Mouse (Mus musculus) forebrain, embryonic 12.5 days (tissue): ENCODE data around the gene Slc47a1. TPM values are rescaled to one million over a fixed set of nuclear protein-coding genes. Genes with fewer than 3 reads are reported as not detected.

Experiments used
- ATAC-seq: fragments of 200-750 bp; cut with Nextera tagmentation; 2 replicates; pipeline ENCODE4 v1.8.0; 2017; ENCODE audit warnings: moderate TSS enrichment; ENCODE audit not compliant: low FRiP score
- H3K27ac ChIP-seq: fragments of 300-500 bp; sonication (generic); 2 replicates; pipeline ENCODE4 v1.5.1; 2016; ENCODE audit warnings: mild to moderate bottlenecking
- H3K27me3 ChIP-seq: fragments of 300-500 bp; sonication (generic); 2 replicates; pipeline ENCODE4 v1.6.1; 2016; ENCODE audit warnings: mild to moderate bottlenecking
- H3K36me3 ChIP-seq: fragments of 300-500 bp; sonication (generic); replicated peaks from 2 replicates; pipeline ENCODE4 v1.6.1; 2016; ENCODE audit warnings: mild to moderate bottlenecking
- H3K4me1 ChIP-seq: fragments of 300-500 bp; sonication (generic); 2 replicates; pipeline ENCODE4 v1.6.1; 2016
- H3K4me2 ChIP-seq: fragments of 300-500 bp; sonication (generic); 2 replicates; pipeline ENCODE4 v1.6.1; 2016; ENCODE audit warnings: mild to moderate bottlenecking, moderate library complexity
- H3K4me3 ChIP-seq: fragments of 300-500 bp; sonication (generic); replicated peaks from 2 replicates; pipeline ENCODE4 v1.5.1; 2016; ENCODE audit warnings: mild to moderate bottlenecking
- H3K9ac ChIP-seq: fragments of 300-500 bp; sonication (generic); 2 replicates; pipeline ENCODE4 v1.6.1; 2016; ENCODE audit warnings: mild to moderate bottlenecking
- H3K9me3 ChIP-seq: fragments of 300-500 bp; sonication (generic); 2 replicates; pipeline ENCODE4 v1.6.1; 2016
- WGBS: fragments of 180-500 bp; shearing (Covaris S2); methylation state at CpG from one replicate; pipeline ENCODE4 v1.1.7; 2016; 5-methylcytosine and 5-hydroxymethylcytosine counted together
- polyA plus RNA-seq: library from polyadenylated mRNA; unstranded; fragments of >200 nt; fragmentation: Nextera tagmentation; extraction: Ambion mirVana; gene quantifications from 2 replicates; pipeline ENCODE4 v1.2.1, GENCODE M21; 2016

Gene Slc47a1
- polyA plus RNA-seq, 1 experiment from 2014 or later = not detected

GRCm38 (mm10) chr11:61366517-61367273 is 11.4 kb downstream of the Slc47a1 start:
- Histone ChIP-seq H3K4me1 (no peaks in the 10 kb centered on the region), H3K4me3 (no peak overlapping the region), H3K9me3 (no peaks in the 10 kb centered on the region), H3K27me3 (peaks cover 4% of the 10 kb centered on the region; the same call in 1 of the 2 replicates), H3K27ac (no peak overlapping the region), H3K9ac (no peak overlapping the region), H3K36me3 (no peaks in the 10 kb centered on the region), H3K4me2 (no peak overlapping the region)
- WGBS = 84% methylated on average over 9 of the region's 9 CpGs
- no peak for ATAC-seq

GRCm38 (mm10) chr11:61365938-61366337 is 12.2 kb downstream of the Slc47a1 start:
- Histone ChIP-seq H3K4me3 (no peak overlapping the region), H3K9me3 (no peaks in the 10 kb centered on the region), H3K4me2 (no peak overlapping the region), H3K4me1 (no peaks in the 10 kb centered on the region), H3K27ac (no peak overlapping the region), H3K36me3 (no peaks in the 10 kb centered on the region), H3K9ac (no peak overlapping the region), H3K27me3 (peaks cover 4% of the 10 kb centered on the region; the same call in 1 of the 2 replicates)
- ATAC-seq = no peak
- 71% methylated on average over 3 of the region's 3 CpGs for WGBS

GRCm38 (mm10) chr11:61364096-61364495 is 14.0 kb downstream of the Slc47a1 start:
- H3K9me3 ChIP-seq = no peaks in the 10 kb centered on the region
- no peaks in the 10 kb centered on the region for H3K4me1 ChIP-seq
- no peak for ATAC-seq
- peaks cover 4% of the 10 kb centered on the region; the same call in 1 of the 2 replicates for H3K27me3 ChIP-seq
- H3K36me3 ChIP-seq = no peaks in the 10 kb centered on the region
- 87% methylated on average over 6 of the region's 6 CpGs for WGBS
- H3K27ac ChIP-seq = no peak overlapping the region
- no peak overlapping the region for H3K9ac ChIP-seq
- no peak overlapping the region for H3K4me2 ChIP-seq
- H3K4me3 ChIP-seq = no peak overlapping the region

GRCm38 (mm10) chr11:61361515-61362190 is 16.5 kb downstream of the Slc47a1 start:
- 91% methylated on average over 11 of the region's 11 CpGs for WGBS
- no peak for ATAC-seq

GRCm38 (mm10) chr11:61356600-61356999 is 21.5 kb downstream of the Slc47a1 start:
- no peak overlapping the region for H3K4me2 ChIP-seq
- H3K4me1 ChIP-seq = peaks cover 6% of the 10 kb centered on the region; the same call in 1 of the 2 replicates
- ATAC-seq = no peak
- H3K36me3 ChIP-seq = no peaks in the 10 kb centered on the region
- H3K9me3 ChIP-seq = no peaks in the 10 kb centered on the region
- no peak overlapping the region for H3K9ac ChIP-seq
- 88% methylated on average over 9 of the region's 9 CpGs for WGBS
- no peaks in the 10 kb centered on the region for H3K27me3 ChIP-seq
- H3K27ac ChIP-seq = no peak overlapping the region
- no peak overlapping the region for H3K4me3 ChIP-seq

More at GRCm38 (mm10) chr11:61361515-61362190, 16.5 kb downstream of the Slc47a1 start:
- Histone ChIP-seq H3K9me3 (no peaks in the 10 kb centered on the region), H3K9ac (no peak overlapping the region), H3K27me3 (peaks cover 4% of the 10 kb centered on the region; the same call in 1 of the 2 replicates), H3K36me3 (no peaks in the 10 kb centered on the region), H3K27ac (no peak overlapping the region), H3K4me3 (no peak overlapping the region), H3K4me2 (no peak overlapping the region), H3K4me1 (no peaks in the 10 kb centered on the region)

- no peak overlapping the region for H3K27ac ChIP-seq
- WGBS = 86% methylated on average over 6 of the region's 6 CpGs
Measured at GRCm38 (mm10) chr11:61356111-61356510, 22.0 kb downstream of the Slc47a1 start.

GRCm38 (mm10) chr11:61355351-61355750 is 22.8 kb downstream of the Slc47a1 start:
- H3K9ac ChIP-seq = no peak overlapping the region
- peaks cover 6% of the 10 kb centered on the region; the same call in 1 of the 2 replicates for H3K4me1 ChIP-seq
- WGBS = 81% methylated on average over 5 of the region's 5 CpGs
- ATAC-seq = no peak
- H3K27ac ChIP-seq = no peak overlapping the region
- no peaks in the 10 kb centered on the region for H3K27me3 ChIP-seq
- no peak overlapping the region for H3K4me2 ChIP-seq
- no peaks in the 10 kb centered on the region for H3K9me3 ChIP-seq
- H3K36me3 ChIP-seq = no peaks in the 10 kb centered on the region
- no peak overlapping the region for H3K4me3 ChIP-seq

More at GRCm38 (mm10) chr11:61356111-61356510, 22.0 kb downstream of the Slc47a1 start:
- Histone ChIP-seq H3K9me3 (no peaks in the 10 kb centered on the region), H3K36me3 (no peaks in the 10 kb centered on the region), H3K4me2 (no peak overlapping the region), H3K4me3 (no peak overlapping the region), H3K9ac (no peak overlapping the region), H3K27me3 (no peaks in the 10 kb centered on the region), H3K4me1 (peaks cover 6% of the 10 kb centered on the region; the same call in 1 of the 2 replicates)
- ATAC-seq = no peak

- no peak for ATAC-seq
- WGBS = 78% methylated on average over 6 of the region's 6 CpGs
- H3K27ac ChIP-seq = no peak overlapping the region
- no peak overlapping the region for H3K4me3 ChIP-seq
- no peaks in the 10 kb centered on the region for H3K27me3 ChIP-seq
- peaks cover 6% of the 10 kb centered on the region; the same call in 1 of the 2 replicates for H3K4me1 ChIP-seq
- no peak overlapping the region for H3K9ac ChIP-seq
- no peak overlapping the region for H3K4me2 ChIP-seq
- no peaks in the 10 kb centered on the region for H3K9me3 ChIP-seq
- no peaks in the 10 kb centered on the region for H3K36me3 ChIP-seq
Measured at GRCm38 (mm10) chr11:61354346-61354745, 23.8 kb downstream of the Slc47a1 start.

- H3K27ac ChIP-seq = no peak overlapping the region
- H3K9me3 ChIP-seq = no peaks in the 10 kb centered on the region
- 70% methylated on average over 2 of the region's 2 CpGs for WGBS
- H3K36me3 ChIP-seq = no peaks in the 10 kb centered on the region
- no peak for ATAC-seq
- peaks cover 6% of the 10 kb centered on the region; the same call in 1 of the 2 replicates for H3K4me1 ChIP-seq
- no peak overlapping the region for H3K4me2 ChIP-seq
- no peak overlapping the region for H3K9ac ChIP-seq
- peaks cover 8% of the 10 kb centered on the region for H3K27me3 ChIP-seq
- H3K4me3 ChIP-seq = no peak overlapping the region
Measured at GRCm38 (mm10) chr11:61353038-61353437, 25.1 kb downstream of the Slc47a1 start.

- no peak overlapping the region for H3K27ac ChIP-seq
- H3K9ac ChIP-seq = no peak overlapping the region
- H3K4me2 ChIP-seq = no peak overlapping the region
- H3K27me3 ChIP-seq = peaks cover 8% of the 10 kb centered on the region
- H3K4me1 ChIP-seq = peaks cover 6% of the 10 kb centered on the region; the same call in 1 of the 2 replicates
- H3K9me3 ChIP-seq = no peaks in the 10 kb centered on the region
- H3K4me3 ChIP-seq = no peak overlapping the region
- WGBS = 54% methylated on average over 9 of the region's 9 CpGs
- H3K36me3 ChIP-seq = no peaks in the 10 kb centered on the region
- ATAC-seq = no peak
Measured at GRCm38 (mm10) chr11:61352138-61352651, 25.9 kb downstream of the Slc47a1 start.

GRCm38 (mm10) chr11:61349337-61349736 is 28.8 kb downstream of the Slc47a1 start:
- Histone ChIP-seq H3K36me3 (no peaks in the 10 kb centered on the region), H3K9ac (no peak overlapping the region), H3K27ac (no peak overlapping the region), H3K4me2 (no peak overlapping the region), H3K4me3 (no peak overlapping the region), H3K27me3 (peaks cover 15% of the 10 kb centered on the region), H3K4me1 (peaks cover 6% of the 10 kb centered on the region; the same call in 1 of the 2 replicates), H3K9me3 (no peaks in the 10 kb centered on the region)
- 8% methylated on average over 8 of the region's 8 CpGs for WGBS
- ATAC-seq = no peak

- Histone ChIP-seq H3K9ac (no peak overlapping the region), H3K27ac (no peak overlapping the region), H3K4me1 (peaks cover 10% of the 10 kb centered on the region), H3K4me3 (no peak overlapping the region), H3K9me3 (no peaks in the 10 kb centered on the region), H3K27me3 (peaks cover 46% of the 10 kb centered on the region), H3K36me3 (no peaks in the 10 kb centered on the region), H3K4me2 (no peak overlapping the region)
- ATAC-seq = no peak
- WGBS = 63% methylated on average over 8 of the region's 8 CpGs
Measured at GRCm38 (mm10) chr11:61346133-61346532, 32.0 kb downstream of the Slc47a1 start.
